Mouse (Mus musculus): ENCODE results near the gene Sbsn.

- TF ChIP-seq CTCF (IDR thresholded peaks at IDR 0.05; ENCODE audit: low read depth) = no peak
- TF ChIP-seq EP300 (IDR thresholded peaks at IDR 0.05; ENCODE audit: low read depth) = no peak
Measured at GRCm38 (mm10) chr7:30749824-30750606, 1.3 kb upstream of the Sbsn start.

Measured in liver, embryonic 14.5 days (tissue).